Mouse (Mus musculus) midbrain, embryonic 14.5 days (tissue): ENCODE measurements around the gene Exoc3l2. TPM values are rescaled to one million over a fixed set of nuclear protein-coding genes. Genes with fewer than 3 reads are reported as not detected.

Experiments used
- ATAC-seq: fragments of 200-750 bp; cut with Nextera tagmentation; 2 replicates; pipeline ENCODE4 v1.8.0; 2017; ENCODE audit warnings: moderate number of reproducible peaks, moderate library complexity; ENCODE audit not compliant: low FRiP score, low TSS enrichment
- DNase-seq: peaks from one replicate; pipeline ENCODE4 v3.0.0-alpha.2; 2015
- H3K27ac ChIP-seq: fragments of 300-500 bp; sonication (generic); replicated peaks from 2 replicates; pipeline ENCODE4 v1.5.1; 2014; ENCODE audit warnings: mild to moderate bottlenecking, low read depth, low read length, moderate library complexity
- H3K27me3 ChIP-seq: fragments of 300-500 bp; sonication (generic); 2 replicates; pipeline ENCODE4 v1.6.1; 2014; ENCODE audit warnings: low read length, control low read depth, mixed read lengths; ENCODE audit not compliant: control insufficient read depth, insufficient read depth
- H3K36me3 ChIP-seq: fragments of 300-500 bp; sonication (generic); 2 replicates; pipeline ENCODE4 v1.6.1; 2014; ENCODE audit warnings: low read length, control low read depth; ENCODE audit not compliant: control insufficient read depth, insufficient read depth
- H3K4me1 ChIP-seq: fragments of 300-500 bp; sonication (generic); 2 replicates; pipeline ENCODE4 v1.6.1; 2014; ENCODE audit warnings: mild to moderate bottlenecking, antibody characterized with exemption, low read length, control low read depth; ENCODE audit not compliant: control insufficient read depth, insufficient read depth
- H3K4me2 ChIP-seq: fragments of 300-500 bp; sonication (generic); 2 replicates; pipeline ENCODE4 v1.6.1; 2014; ENCODE audit warnings: mild to moderate bottlenecking, low read length, moderate library complexity
- H3K4me3 ChIP-seq: fragments of 300-500 bp; sonication (generic); replicated peaks from 2 replicates; pipeline ENCODE4 v1.5.1; 2014; ENCODE audit warnings: low read depth, low read length
- H3K9ac ChIP-seq: fragments of 300-500 bp; sonication (generic); replicated peaks from 2 replicates; pipeline ENCODE4 v1.6.1; 2014; ENCODE audit warnings: mild to moderate bottlenecking, low read length, moderate library complexity
- H3K9me3 ChIP-seq: fragments of 300-500 bp; sonication (generic); 2 replicates; pipeline ENCODE4 v1.6.1; 2016; ENCODE audit warnings: low read length, control low read depth, mixed read lengths; ENCODE audit not compliant: control insufficient read depth
- WGBS: fragments of 180-500 bp; shearing (Covaris S2); extraction: QIAGEN DNeasy Blood & Tissue Kit; methylation state at CpG from one replicate; pipeline ENCODE4 v1.1.7; 2014; 5-methylcytosine and 5-hydroxymethylcytosine counted together
- polyA plus RNA-seq: library from polyadenylated mRNA; unstranded; fragments of >200 nt; fragmentation: Nextera tagmentation; extraction: Ambion mirVana; gene quantifications from 2 replicates; pipeline ENCODE4 v1.2.1, GENCODE M21; 2014

Gene Exoc3l2
- polyA plus RNA-seq, 1 experiment from 2014 or later: 0.29 TPM

GRCm38 (mm10) chr7:19489525-19489924 lies 26.4 kb downstream of the Exoc3l2 start:
- Histone ChIP-seq H3K4me3 (peak overlapping the region; percentile 25), H3K27ac (no peak overlapping the region), H3K9ac (peak overlapping the region; percentile 44), H3K36me3 (no peaks in the 10 kb centered on the region), H3K4me1 (0 out of 2 replicates have a peak, but pooled peaks cover 3% of the 10 kb centered on the region), H3K27me3 (peaks cover 36% of the 10 kb centered on the region), H3K9me3 (no peaks in the 10 kb centered on the region), H3K4me2 (peak overlapping the region; percentile 48)
- 2% methylated on average over 31 of the region's 31 CpGs for WGBS
- DNase-seq (peak; percentile 55), ATAC-seq (peak; percentile 37; the same call in 1 of the 2 replicates)

- Histone ChIP-seq H3K4me2 (peak overlapping the region; percentile 44), H3K36me3 (no peaks in the 10 kb centered on the region), H3K4me3 (no peak overlapping the region), H3K9me3 (no peaks in the 10 kb centered on the region), H3K27ac (no peak overlapping the region), H3K9ac (no peak overlapping the region; the same call in 1 of the 2 replicates), H3K27me3 (peaks cover 36% of the 10 kb centered on the region), H3K4me1 (0 out of 2 replicates have a peak, but pooled peaks cover 3% of the 10 kb centered on the region)
- DNase-seq: peak; percentile 43
- 2% methylated on average over 26 of the region's 26 CpGs for WGBS
- ATAC-seq: no peak
Measured at GRCm38 (mm10) chr7:19491731-19492130, 28.6 kb downstream of the Exoc3l2 start.

GRCm38 (mm10) chr7:19494751-19495474 lies 31.8 kb downstream of the Exoc3l2 start:
- Histone ChIP-seq H3K9me3 (no peaks in the 10 kb centered on the region), H3K4me3 (no peak overlapping the region), H3K4me1 (no peaks in the 10 kb centered on the region), H3K27me3 (peaks cover 17% of the 10 kb centered on the region; the same call in 1 of the 2 replicates), H3K9ac (no peak overlapping the region), H3K36me3 (no peaks in the 10 kb centered on the region), H3K4me2 (no peak overlapping the region), H3K27ac (no peak overlapping the region)
- ATAC-seq (no peak), DNase-seq (no peak)
- 86% methylated on average over 25 of the region's 25 CpGs for WGBS

GRCm38 (mm10) chr7:19495521-19496213 lies 32.5 kb downstream of the Exoc3l2 start:
- H3K9ac ChIP-seq: no peak overlapping the region
- ATAC-seq (no peak), DNase-seq (no peak)
- H3K4me1 ChIP-seq: no peaks in the 10 kb centered on the region
- 73% methylated on average over 20 of the region's 20 CpGs for WGBS
- H3K9me3 ChIP-seq: no peaks in the 10 kb centered on the region
- H3K27me3 ChIP-seq: peaks cover 11% of the 10 kb centered on the region; the same call in 1 of the 2 replicates
- no peak overlapping the region for H3K4me2 ChIP-seq
- H3K27ac ChIP-seq: no peak overlapping the region
- H3K4me3 ChIP-seq: no peak overlapping the region
- no peaks in the 10 kb centered on the region for H3K36me3 ChIP-seq

- Histone ChIP-seq H3K9ac (no peak overlapping the region), H3K4me3 (no peak overlapping the region), H3K36me3 (no peaks in the 10 kb centered on the region), H3K4me2 (no peak overlapping the region), H3K27me3 (peaks cover 7% of the 10 kb centered on the region; the same call in 1 of the 2 replicates), H3K4me1 (no peaks in the 10 kb centered on the region), H3K27ac (no peak overlapping the region), H3K9me3 (no peaks in the 10 kb centered on the region)
- ATAC-seq (no peak), DNase-seq (no peak)
- WGBS: 57% methylated on average over 5 of the region's 5 CpGs
Measured at GRCm38 (mm10) chr7:19496214-19496555, 33.1 kb downstream of the Exoc3l2 start.

GRCm38 (mm10) chr7:19498326-19498725 lies 35.2 kb downstream of the Exoc3l2 start:
- Histone ChIP-seq H3K27ac (no peak overlapping the region), H3K36me3 (no peaks in the 10 kb centered on the region), H3K4me2 (no peak overlapping the region), H3K9me3 (no peaks in the 10 kb centered on the region), H3K4me3 (no peak overlapping the region), H3K9ac (no peak overlapping the region), H3K27me3 (no peaks in the 10 kb centered on the region), H3K4me1 (no peaks in the 10 kb centered on the region)
- WGBS: 92% methylated on average over 4 of the region's 4 CpGs
- ATAC-seq: no peak
- no peak for DNase-seq

GRCm38 (mm10) chr7:19500420-19501363 lies 37.6 kb downstream of the Exoc3l2 start:
- Histone ChIP-seq H3K9me3 (no peaks in the 10 kb centered on the region), H3K4me3 (no peak overlapping the region), H3K27ac (no peak overlapping the region), H3K9ac (no peak overlapping the region), H3K4me2 (no peak overlapping the region), H3K27me3 (no peaks in the 10 kb centered on the region), H3K36me3 (no peaks in the 10 kb centered on the region), H3K4me1 (no peaks in the 10 kb centered on the region)
- 78% methylated on average over 12 of the region's 12 CpGs for WGBS
- DNase-seq: no peak
- no peak for ATAC-seq

- WGBS: 79% methylated on average over 4 of the region's 4 CpGs
- peaks cover 3% of the 10 kb centered on the region; the same call in 1 of the 2 replicates for H3K4me1 ChIP-seq
- H3K27me3 ChIP-seq: no peaks in the 10 kb centered on the region
- ATAC-seq: no peak
- no peak overlapping the region for H3K9ac ChIP-seq
- H3K27ac ChIP-seq: no peak overlapping the region
- H3K4me2 ChIP-seq: no peak overlapping the region
- no peak for DNase-seq
- no peaks in the 10 kb centered on the region for H3K36me3 ChIP-seq
- no peaks in the 10 kb centered on the region for H3K9me3 ChIP-seq
- H3K4me3 ChIP-seq: no peak overlapping the region
Measured at GRCm38 (mm10) chr7:19501658-19502057, 38.5 kb downstream of the Exoc3l2 start.
